Mouse (Mus musculus): Measurements from ENCODE around the gene Sp2. TPM values are rescaled to one million over a fixed set of nuclear protein-coding genes. Genes with fewer than 3 reads are reported as not detected.

The Sp2 gene
- total and polyA plus RNA-seq, 3 experiments = 1.1 to 21.0 (median 2.8) TPM

- Histone ChIP-seq H3K27me3 (replicated peaks) (no peaks in the 10 kb centered on the region), H3K27ac (ENCODE audit: insufficient read depth, low read depth) (peak overlapping the region; percentile 96)
- dilution Hi-C loops (cut with MboI; ENCODE audit: extremely low pct_ligation_motif_present, extremely low pct_unique_long_range_greater_than_20kb, low sequenced_read_pairs) = no loop called here
Observed at GRCm38 (mm10) chr11:96996773-96997379, 14.1 kb upstream of the Sp2 start.

GRCm38 (mm10) chr11:96995836-96996772 lies 13.3 kb upstream of the Sp2 start:
- DNase-seq (ENCODE audit: extremely low read depth) = peak; percentile 99
- peak overlapping the region; percentile 73 for H3K4me2 ChIP-seq (ENCODE audit: insufficient read depth, low read depth, poor library complexity, severe bottlenecking)
- peaks cover 53 to 90% of the 10 kb centered on the region in 2 experiments for H3K4me1 ChIP-seq (ENCODE audit: control insufficient read depth in 1 of 2, insufficient read depth in 2 of 2)
- dilution Hi-C loops (cut with MboI; ENCODE audit: extremely low pct_ligation_motif_present, extremely low pct_unique_long_range_greater_than_20kb, low sequenced_read_pairs) = no loop called here
- no peaks in the 10 kb centered on the region for H3K79me2 ChIP-seq (replicated peaks; ENCODE audit: control insufficient read depth, extremely low read depth, insufficient read depth, poor library complexity, severe bottlenecking)
- peak overlapping the region; percentile 96 for H3K27ac ChIP-seq (ENCODE audit: insufficient read depth, low read depth)
- in situ Hi-C loops (cut with MboI; ENCODE audit: low pct_ligation_motif_present, low pct_unique_long_range_greater_than_20kb, low sequenced_read_pairs) = no loop called here
- peaks cover 0 to 3% of the 10 kb centered on the region in 2 experiments for H3K36me3 ChIP-seq (replicated peaks in 1 of 2; ENCODE audit: control insufficient read depth in 1 of 2, insufficient read depth in 1 of 2, low read length in 1 of 2)
- H3K9ac ChIP-seq (ENCODE audit: insufficient read depth, low read depth) = peak overlapping the region; percentile 91
- no peaks in the 10 kb centered on the region for H3K27me3 ChIP-seq (replicated peaks)
- no peaks in the 10 kb centered on the region for H3K9me3 ChIP-seq (replicated peaks; ENCODE audit: low read length)
- peak overlapping the region; percentile 60 to 64 (median 60) for H3K4me3 ChIP-seq (replicated peaks in 1 of 3; ENCODE audit: low read depth in 2 of 3, low read length in 2 of 3, poor library complexity in 1 of 3)
- TF ChIP-seq MXI1 (IDR thresholded peaks at IDR 0.05; ENCODE audit: low read depth, low read length) = peak; percentile 72
- 0 out of 2 replicates have a peak, but pooled peaks have one; percentile 15 for TF ChIP-seq E2F4 (IDR thresholded peaks at IDR 0.05; ENCODE audit: insufficient replicate concordance, low read depth, low read length)
- TF ChIP-seq ZC3H11A (IDR thresholded peaks at IDR 0.05; ENCODE audit: low read depth, low read length) = no peak
- no peak; the same call in none of the 2 replicates for TF ChIP-seq POLR2AphosphoS2 (IDR thresholded peaks at IDR 0.05; ENCODE audit: low read depth, low read length)
- TF ChIP-seq NELFE (IDR thresholded peaks at IDR 0.05; ENCODE audit: low read depth, low read length) = peak; percentile 69; the same call in 1 of the 2 replicates
- peak; percentile 88 for TF ChIP-seq MAX (IDR thresholded peaks at IDR 0.05; ENCODE audit: low read length)
- TF ChIP-seq ZNF384 (IDR thresholded peaks at IDR 0.05; ENCODE audit: low read depth, low read length) = peak; percentile 78
- peak; percentile 81 for TF ChIP-seq IRF4 (IDR thresholded peaks at IDR 0.05; ENCODE audit: low read depth, low read length)
- no peak; the same call in none of the 2 replicates for TF ChIP-seq ZMIZ1 (IDR thresholded peaks at IDR 0.05; ENCODE audit: low read depth, low read length)
- TF ChIP-seq MYC (IDR thresholded peaks at IDR 0.05; ENCODE audit: low read depth, low read length) = peak; percentile 80; the same call in 1 of the 2 replicates
- TF ChIP-seq SIN3A (IDR thresholded peaks at IDR 0.05; ENCODE audit: low read length) = peak; percentile 94; the same call in 1 of the 2 replicates
- peak; percentile 85 for TF ChIP-seq NRF1 (IDR thresholded peaks at IDR 0.05; ENCODE audit: low read depth, low read length)
- no peak; the same call in none of the 2 replicates for TF ChIP-seq EP300 (IDR thresholded peaks at IDR 0.05; ENCODE audit: low read length)
- TF ChIP-seq POLR2A (IDR thresholded peaks at IDR 0.05; ENCODE audit: low read depth, low read length) = peak; percentile 70
- peak; percentile 83 for TF ChIP-seq RCOR1 (conservative IDR thresholded peaks at IDR 0.05; ENCODE audit: low read depth, low read length)
- TF ChIP-seq USF1 (IDR thresholded peaks at IDR 0.05; ENCODE audit: low read depth, low read length) = peak; percentile 22
- TF ChIP-seq BHLHE40 (IDR thresholded peaks at IDR 0.05; ENCODE audit: low read depth, low read length) = peak; percentile 75
- 0 out of 2 replicates have a peak, but pooled peaks have one; percentile 72 for TF ChIP-seq MAFK (IDR thresholded peaks at IDR 0.05; ENCODE audit: insufficient replicate concordance, low read length)
- TF ChIP-seq ELF1 (IDR thresholded peaks at IDR 0.05; ENCODE audit: low read depth, low read length) = peak; percentile 68
- TF ChIP-seq GABPA (IDR thresholded peaks at IDR 0.05; ENCODE audit: insufficient replicate concordance, low read depth, low read length) = no peak
- peak; percentile 72; the same call in 1 of the 2 replicates for TF ChIP-seq MEF2A (IDR thresholded peaks at IDR 0.05; ENCODE audit: borderline replicate concordance, low read depth, low read length)

More at GRCm38 (mm10) chr11:96996773-96997379, 14.1 kb upstream of the Sp2 start:
- in situ Hi-C loops (cut with MboI; ENCODE audit: low pct_ligation_motif_present, low pct_unique_long_range_greater_than_20kb, low sequenced_read_pairs) = no loop called here
- no peak for DNase-seq (ENCODE audit: extremely low read depth)
- Histone ChIP-seq H3K9me3 (replicated peaks; ENCODE audit: low read length) (no peaks in the 10 kb centered on the region), H3K36me3 (replicated peaks in 1 of 2; ENCODE audit: control insufficient read depth in 1 of 2, insufficient read depth in 1 of 2, low read length in 1 of 2) (no peaks in the 10 kb centered on the region), H3K4me2 (ENCODE audit: insufficient read depth, low read depth, poor library complexity, severe bottlenecking) (peak overlapping the region; percentile 72), H3K79me2 (replicated peaks; ENCODE audit: control insufficient read depth, extremely low read depth, insufficient read depth, poor library complexity, severe bottlenecking) (no peaks in the 10 kb centered on the region), H3K4me1 (ENCODE audit: control insufficient read depth in 1 of 2, insufficient read depth in 2 of 2) (peaks cover 46 to 90% of the 10 kb centered on the region in 2 experiments), H3K9ac (ENCODE audit: insufficient read depth, low read depth) (peak overlapping the region; percentile 91), H3K4me3 (replicated peaks in 1 of 3; ENCODE audit: low read depth in 2 of 3, low read length in 2 of 3, poor library complexity in 1 of 3) (peak overlapping the region; percentile 58 to 64 (median 60))
- TF ChIP-seq EP300 (IDR thresholded peaks at IDR 0.05; ENCODE audit: low read length) = peak; percentile 85
- TF ChIP-seq TBP (conservative IDR thresholded peaks at IDR 0.05; ENCODE audit: low read depth, low read length) = no peak; the same call in none of the 2 replicates
- TF ChIP-seq POLR2A (IDR thresholded peaks at IDR 0.05; ENCODE audit: low read depth, low read length) = peak; percentile 1; the same call in 1 of the 2 replicates
- TF ChIP-seq HCFC1 (IDR thresholded peaks at IDR 0.05; ENCODE audit: low read depth, low read length) = 0 out of 2 replicates have a peak, but pooled peaks have one; percentile 3
- TF ChIP-seq SIN3A (IDR thresholded peaks at IDR 0.05; ENCODE audit: low read length) = peak; percentile 14
- no peak for TF ChIP-seq E2F4 (IDR thresholded peaks at IDR 0.05; ENCODE audit: insufficient replicate concordance, low read depth, low read length)
- peak; percentile 68; the same call in 1 of the 2 replicates for TF ChIP-seq MXI1 (IDR thresholded peaks at IDR 0.05; ENCODE audit: low read depth, low read length)
- TF ChIP-seq JUND (conservative IDR thresholded peaks at IDR 0.05; ENCODE audit: low read depth, low read length) = peak; percentile 14; the same call in 1 of the 2 replicates
- TF ChIP-seq IRF4 (IDR thresholded peaks at IDR 0.05; ENCODE audit: low read depth, low read length) = no peak
- peak; percentile 99 for TF ChIP-seq MAX (IDR thresholded peaks at IDR 0.05; ENCODE audit: low read length)
- TF ChIP-seq ZKSCAN1 (IDR thresholded peaks at IDR 0.05; ENCODE audit: borderline replicate concordance, low read depth, low read length) = no peak
- TF ChIP-seq BHLHE40 (IDR thresholded peaks at IDR 0.05; ENCODE audit: low read depth, low read length) = peak; percentile 86
- peak; percentile 65 for TF ChIP-seq TCF12 (IDR thresholded peaks at IDR 0.05; ENCODE audit: low read depth, low read length)
- peak; percentile 81 for TF ChIP-seq USF2 (conservative IDR thresholded peaks at IDR 0.05; ENCODE audit: low read depth, low read length)
- no peak for TF ChIP-seq CTCF (conservative IDR thresholded peaks at IDR 0.05 in 1 of 2, IDR thresholded peaks at IDR 0.05 in 1 of 2; ENCODE audit: low read depth in 2 of 2, low read length in 2 of 2)
- TF ChIP-seq USF1 (IDR thresholded peaks at IDR 0.05; ENCODE audit: low read depth, low read length) = peak; percentile 83
- peak; percentile 96 for TF ChIP-seq MYC (IDR thresholded peaks at IDR 0.05; ENCODE audit: low read depth, low read length)

All from CH12.LX (cell line).